Mouse (Mus musculus) forebrain, embryonic 11.5 days (tissue): Measurements from ENCODE around the gene Ugt1a10. TPM values are rescaled to one million over a fixed set of nuclear protein-coding genes. Genes with fewer than 3 reads are reported as not detected.

Experiments used
- ATAC-seq: fragments of 200-750 bp; cut with Nextera tagmentation; replicated peaks from 2 replicates; pipeline ENCODE4 v1.8.0; 2017; ENCODE audit warnings: moderate TSS enrichment; ENCODE audit not compliant: low FRiP score
- DNase-seq: peaks from one replicate; pipeline ENCODE4 v3.0.0-alpha.2; 2017; ENCODE audit warnings: low spot score
- H3K27ac ChIP-seq: fragments of 300-500 bp; sonication (generic); 2 replicates; pipeline ENCODE4 v1.5.1; 2014; ENCODE audit warnings: low read depth, low read length
- H3K27me3 ChIP-seq: fragments of 300-500 bp; sonication (generic); 2 replicates; pipeline ENCODE4 v1.6.1; 2014; ENCODE audit warnings: mild to moderate bottlenecking, low read length, mixed read lengths; ENCODE audit not compliant: control insufficient read depth, insufficient read depth
- H3K36me3 ChIP-seq: fragments of 300-500 bp; sonication (generic); 2 replicates; pipeline ENCODE4 v1.6.1; 2014; ENCODE audit warnings: mild to moderate bottlenecking, low read length, moderate library complexity, mixed read lengths; ENCODE audit not compliant: control insufficient read depth, insufficient read depth
- H3K4me1 ChIP-seq: fragments of 300-500 bp; sonication (generic); replicated peaks from 2 replicates; pipeline ENCODE4 v1.6.1; 2014; ENCODE audit warnings: low read length, mixed read lengths; ENCODE audit not compliant: control insufficient read depth, insufficient read depth
- H3K4me2 ChIP-seq: fragments of 300-500 bp; sonication (generic); 2 replicates; pipeline ENCODE4 v1.6.1; 2014; ENCODE audit warnings: low read depth, mild to moderate bottlenecking, low read length, moderate library complexity, mixed read lengths; ENCODE audit not compliant: severe bottlenecking
- H3K4me3 ChIP-seq: fragments of 300-500 bp; sonication (generic); 2 replicates; pipeline ENCODE4 v1.5.1; 2014; ENCODE audit warnings: low read depth, low read length
- H3K9ac ChIP-seq: fragments of 300-500 bp; sonication (generic); 2 replicates; pipeline ENCODE4 v1.6.1; 2014; ENCODE audit warnings: low read length
- H3K9me3 ChIP-seq: fragments of 300-500 bp; sonication (generic); 2 replicates; pipeline ENCODE4 v1.6.1; 2016; ENCODE audit warnings: low read length, mixed read lengths; ENCODE audit not compliant: control insufficient read depth
- WGBS: fragments of 180-500 bp; shearing (Covaris S2); extraction: QIAGEN DNeasy Blood & Tissue Kit; methylation state at CpG from one replicate; pipeline ENCODE4 v1.1.7; 2014; 5-methylcytosine and 5-hydroxymethylcytosine counted together
- polyA plus RNA-seq: library from polyadenylated mRNA; unstranded; fragments of >200 nt; fragmentation: Nextera tagmentation; extraction: Ambion mirVana; gene quantifications from 2 replicates; pipeline ENCODE4 v1.2.1, GENCODE M21; 2014

Gene Ugt1a10
- polyA plus RNA-seq, 1 experiment from 2014 or later = not detected

GRCm38 (mm10) chr1:88235894-88236415 is 180.8 kb downstream of the Ugt1a10 start:
- Histone ChIP-seq H3K36me3 (no peaks in the 10 kb centered on the region), H3K9me3 (peaks cover 96% of the 10 kb centered on the region), H3K27ac (no peak overlapping the region), H3K9ac (no peak overlapping the region), H3K27me3 (no peaks in the 10 kb centered on the region), H3K4me1 (no peaks in the 10 kb centered on the region), H3K4me2 (no peak overlapping the region), H3K4me3 (no peak overlapping the region)
- DNase-seq (no peak), ATAC-seq (no peak)
- WGBS = 69% methylated on average over 4 of the region's 4 CpGs

- H3K4me3 ChIP-seq = no peak overlapping the region
- DNase-seq (no peak), ATAC-seq (no peak)
- 80% methylated on average over 5 of the region's 5 CpGs for WGBS
- H3K9ac ChIP-seq = no peak overlapping the region
- no peak overlapping the region for H3K4me2 ChIP-seq
- no peaks in the 10 kb centered on the region for H3K36me3 ChIP-seq
- no peaks in the 10 kb centered on the region for H3K27me3 ChIP-seq
- H3K4me1 ChIP-seq = no peaks in the 10 kb centered on the region
- peaks cover 93% of the 10 kb centered on the region for H3K9me3 ChIP-seq
- H3K27ac ChIP-seq = no peak overlapping the region
Measured at GRCm38 (mm10) chr1:88237311-88237710, 182.1 kb downstream of the Ugt1a10 start.

GRCm38 (mm10) chr1:88238771-88239170 is 183.6 kb downstream of the Ugt1a10 start:
- WGBS = 76% methylated on average over 6 of the region's 6 CpGs
- no peak for DNase-seq
- no peak overlapping the region for H3K4me3 ChIP-seq
- no peak overlapping the region for H3K9ac ChIP-seq
- H3K9me3 ChIP-seq = peaks cover 92% of the 10 kb centered on the region
- no peaks in the 10 kb centered on the region for H3K27me3 ChIP-seq
- H3K27ac ChIP-seq = no peak overlapping the region
- no peak for ATAC-seq
- H3K4me2 ChIP-seq = no peak overlapping the region
- no peaks in the 10 kb centered on the region for H3K4me1 ChIP-seq
- no peaks in the 10 kb centered on the region for H3K36me3 ChIP-seq

GRCm38 (mm10) chr1:88240072-88240471 is 184.9 kb downstream of the Ugt1a10 start:
- Histone ChIP-seq H3K27ac (no peak overlapping the region), H3K9me3 (peaks cover 92% of the 10 kb centered on the region), H3K27me3 (no peaks in the 10 kb centered on the region), H3K4me1 (no peaks in the 10 kb centered on the region), H3K9ac (no peak overlapping the region), H3K4me3 (no peak overlapping the region), H3K4me2 (no peak overlapping the region), H3K36me3 (no peaks in the 10 kb centered on the region)
- DNase-seq = no peak
- no peak for ATAC-seq
- WGBS = 74% methylated on average over 5 of the region's 5 CpGs

GRCm38 (mm10) chr1:88240579-88240978 is 185.4 kb downstream of the Ugt1a10 start:
- Histone ChIP-seq H3K36me3 (no peaks in the 10 kb centered on the region), H3K27me3 (no peaks in the 10 kb centered on the region), H3K27ac (no peak overlapping the region), H3K4me1 (no peaks in the 10 kb centered on the region), H3K9me3 (peaks cover 92% of the 10 kb centered on the region), H3K4me3 (no peak overlapping the region), H3K9ac (no peak overlapping the region), H3K4me2 (no peak overlapping the region)
- ATAC-seq = peak; percentile 2; the same call in 1 of the 2 replicates
- DNase-seq = no peak
- WGBS = 75% methylated on average over 4 of the region's 4 CpGs

- H3K36me3 ChIP-seq = no peaks in the 10 kb centered on the region
- ATAC-seq (no peak), DNase-seq (no peak)
- 69% methylated on average over 5 of the region's 5 CpGs for WGBS
- H3K4me2 ChIP-seq = no peak overlapping the region
- peaks cover 95% of the 10 kb centered on the region for H3K9me3 ChIP-seq
- no peak overlapping the region for H3K9ac ChIP-seq
- H3K27ac ChIP-seq = no peak overlapping the region
- H3K27me3 ChIP-seq = no peaks in the 10 kb centered on the region
- H3K4me1 ChIP-seq = no peaks in the 10 kb centered on the region
- no peak overlapping the region for H3K4me3 ChIP-seq
Measured at GRCm38 (mm10) chr1:88243861-88244260, 188.7 kb downstream of the Ugt1a10 start.

GRCm38 (mm10) chr1:88245881-88246280 is 190.7 kb downstream of the Ugt1a10 start:
- Histone ChIP-seq H3K36me3 (no peaks in the 10 kb centered on the region), H3K9ac (no peak overlapping the region), H3K9me3 (peaks cover 95% of the 10 kb centered on the region), H3K4me2 (no peak overlapping the region), H3K4me1 (no peaks in the 10 kb centered on the region), H3K27ac (no peak overlapping the region), H3K4me3 (no peak overlapping the region), H3K27me3 (no peaks in the 10 kb centered on the region)
- 78% methylated on average over 6 of the region's 6 CpGs for WGBS
- ATAC-seq = no peak
- DNase-seq = no peak

GRCm38 (mm10) chr1:88246386-88246785 is 191.2 kb downstream of the Ugt1a10 start:
- DNase-seq (no peak), ATAC-seq (no peak)
- Histone ChIP-seq H3K4me3 (no peak overlapping the region), H3K9me3 (peaks cover 95% of the 10 kb centered on the region), H3K36me3 (no peaks in the 10 kb centered on the region), H3K27me3 (no peaks in the 10 kb centered on the region), H3K9ac (no peak overlapping the region), H3K27ac (no peak overlapping the region), H3K4me1 (no peaks in the 10 kb centered on the region), H3K4me2 (no peak overlapping the region)
- WGBS = 42% methylated on average over 6 of the region's 6 CpGs

DNA sequence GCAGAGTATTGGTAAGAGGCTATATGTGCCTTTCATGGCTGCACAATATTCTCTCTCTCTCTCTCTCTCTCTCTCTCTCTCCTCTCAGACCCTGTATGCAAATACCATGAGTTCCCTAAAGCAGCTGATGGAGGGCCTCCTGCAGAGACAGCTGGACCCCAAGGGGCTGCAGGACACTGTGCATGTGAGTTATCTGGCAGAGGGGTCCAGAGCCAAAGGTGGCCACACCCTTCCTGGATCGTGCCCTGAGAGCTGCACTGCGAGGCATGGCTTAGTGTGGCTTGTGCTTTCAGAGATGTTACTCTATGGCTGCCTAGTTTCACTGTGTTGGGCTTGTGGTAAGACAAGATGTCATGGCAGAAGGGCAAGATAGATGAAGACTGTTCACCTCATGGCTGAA is 192.5 kb downstream of the Ugt1a10 start:
- Histone ChIP-seq H3K4me1 (no peaks in the 10 kb centered on the region), H3K27me3 (no peaks in the 10 kb centered on the region), H3K9me3 (peaks cover 94% of the 10 kb centered on the region), H3K27ac (no peak overlapping the region), H3K4me2 (no peak overlapping the region), H3K4me3 (no peak overlapping the region), H3K9ac (no peak overlapping the region), H3K36me3 (no peaks in the 10 kb centered on the region)
- DNase-seq (no peak), ATAC-seq (no peak)
- WGBS = 62% methylated on average over 2 of the region's 2 CpGs
